Mouse (Mus musculus) G1E (cell line): Measurements from ENCODE around the gene Gm37596.
"Not testable (repeated sequence)": the region's sequence is repeated elsewhere in the genome, so short reads cannot be mapped to it uniquely, and the experiment has no call there.

Experiments
- CTCF ChIP-seq: IDR thresholded peaks from 2 replicates; pipeline ENCODE4 v1.5.1; 2012; ENCODE audit warnings: low read depth, low read length, inconsistent platforms, mixed read lengths
- POLR2AphosphoS5 ChIP-seq: IDR thresholded peaks from 2 replicates; pipeline ENCODE4 v1.6.1; 2012; ENCODE audit warnings: low read depth, low read length, inconsistent platforms; ENCODE audit not compliant: insufficient replicate concordance

DNA sequence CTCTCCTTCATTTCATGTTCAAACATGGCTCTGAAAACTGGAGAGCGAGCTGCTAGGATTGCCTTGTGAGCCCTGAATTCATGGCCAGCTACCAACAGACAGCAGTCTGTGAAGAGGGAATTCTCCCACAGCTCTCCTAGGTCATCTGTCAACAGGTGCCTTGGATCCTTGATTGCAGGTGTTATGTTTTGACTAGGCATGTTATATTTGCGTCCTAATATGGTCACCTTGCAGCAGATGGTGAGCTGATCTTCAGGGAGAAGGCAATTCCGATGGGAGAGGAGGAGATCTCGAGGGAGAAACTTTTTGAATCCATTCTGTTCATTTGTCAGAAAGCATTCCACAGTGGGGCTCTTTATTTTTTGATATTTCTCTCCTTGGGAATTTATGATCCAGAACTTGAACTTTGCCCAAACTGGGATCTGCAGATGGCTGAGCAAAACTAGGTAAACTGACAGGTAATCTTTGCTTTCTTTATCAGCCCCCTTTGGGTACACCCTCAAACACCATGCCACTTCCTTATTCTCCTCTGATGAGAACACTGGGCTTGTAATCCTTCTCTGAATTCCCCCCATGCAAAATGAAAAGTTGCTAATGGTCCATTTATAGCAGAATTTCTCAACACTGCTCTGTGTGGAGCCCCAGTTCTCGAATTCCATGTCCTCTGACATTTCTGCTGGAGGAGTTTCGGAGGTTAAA is 21.9 kb downstream of the Gm37596 start:
- not testable (repeated sequence) for TF ChIP-seq POLR2AphosphoS5, CTCF
